Mouse (Mus musculus) embryo, embryonic 10 days (tissue): Measurements from ENCODE around the gene Slx1b.
"Not testable (repeated sequence)": the region's sequence is repeated elsewhere in the genome, so short reads cannot be mapped to it uniquely, and the experiment has no call there.

Source experiments
- DNase-seq: peaks from one replicate; pipeline ENCODE4 v3.0.0-alpha.2; 2015; ENCODE audit warnings: low spot score

Gene Slx1b

DNA sequence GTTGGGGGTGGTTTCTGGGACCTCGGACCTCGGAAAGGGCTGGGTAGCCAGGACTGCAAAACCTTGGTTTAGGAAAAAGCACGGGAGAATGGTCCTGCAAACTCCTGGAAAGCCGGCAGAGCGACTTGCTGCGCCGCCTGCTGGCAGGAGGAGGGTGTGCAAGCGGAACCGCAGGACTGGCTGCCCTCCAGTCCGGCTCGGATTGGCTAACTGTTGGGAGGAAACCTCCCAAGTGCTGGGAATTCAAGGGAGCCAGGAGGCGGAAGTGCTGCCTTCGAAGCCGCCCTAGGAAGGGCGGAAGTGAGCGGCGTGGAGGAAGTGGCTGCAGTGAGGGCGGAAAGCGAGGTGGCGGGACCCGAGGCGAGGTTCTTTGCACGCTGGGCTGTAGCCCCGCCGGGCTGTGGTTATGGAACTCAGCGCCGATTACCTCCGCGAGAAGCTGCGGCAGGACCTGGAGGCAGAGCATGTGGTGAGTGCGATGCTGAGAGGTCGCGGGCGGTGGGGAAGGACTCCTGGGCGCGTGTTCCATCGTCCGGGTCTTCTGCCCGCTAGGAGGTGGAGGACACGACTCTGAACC lies at the start of gene Slx1b:
Gene Slx1b (minus strand): TSS at position 154 of the 577 bp plus-strand sequence.
- peak; percentile 98 for DNase-seq

DNA sequence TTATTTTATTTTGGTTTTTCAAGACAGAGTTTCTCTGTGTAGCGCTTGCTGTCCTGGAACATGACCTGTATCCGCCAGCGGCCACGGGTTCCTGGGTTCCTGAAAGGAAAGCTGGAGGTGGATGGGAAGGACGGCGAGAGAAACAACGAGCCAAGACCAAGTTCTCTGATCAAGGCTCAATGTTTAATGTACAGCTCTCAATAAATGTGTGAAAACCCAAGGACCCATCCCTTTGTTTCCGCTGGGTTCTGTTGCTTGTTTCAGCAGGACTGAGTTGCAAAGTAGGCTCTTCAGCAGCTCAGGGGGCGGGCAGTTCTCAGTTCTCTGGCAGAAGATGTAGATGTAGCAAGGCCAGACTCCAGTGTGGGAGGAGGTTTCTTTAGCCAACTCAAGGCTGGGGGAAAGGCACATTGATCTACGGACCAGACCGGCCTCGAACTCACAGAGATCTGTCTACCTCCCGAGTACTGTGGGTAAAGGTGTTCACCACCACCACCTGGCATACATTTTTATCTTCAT lies 46.4 kb upstream of the Slx1b start:
- DNase-seq, result no peak

DNA sequence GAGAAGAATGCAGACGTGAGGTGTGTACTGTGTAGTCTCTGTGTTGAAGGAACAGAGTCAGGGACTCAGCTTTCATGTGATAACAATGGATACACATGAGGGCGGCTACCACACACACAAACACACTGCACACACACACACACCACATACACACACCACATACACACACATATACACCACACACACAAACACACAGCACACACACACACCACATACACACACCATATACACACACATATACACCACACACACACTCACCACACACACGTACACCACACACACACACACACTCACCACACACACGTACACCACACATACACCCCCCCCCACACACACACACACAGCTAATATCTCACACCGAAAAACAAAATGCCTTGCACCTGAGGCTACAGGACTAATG lies 45.9 kb upstream of the Slx1b start:
- no peak for DNase-seq

DNA sequence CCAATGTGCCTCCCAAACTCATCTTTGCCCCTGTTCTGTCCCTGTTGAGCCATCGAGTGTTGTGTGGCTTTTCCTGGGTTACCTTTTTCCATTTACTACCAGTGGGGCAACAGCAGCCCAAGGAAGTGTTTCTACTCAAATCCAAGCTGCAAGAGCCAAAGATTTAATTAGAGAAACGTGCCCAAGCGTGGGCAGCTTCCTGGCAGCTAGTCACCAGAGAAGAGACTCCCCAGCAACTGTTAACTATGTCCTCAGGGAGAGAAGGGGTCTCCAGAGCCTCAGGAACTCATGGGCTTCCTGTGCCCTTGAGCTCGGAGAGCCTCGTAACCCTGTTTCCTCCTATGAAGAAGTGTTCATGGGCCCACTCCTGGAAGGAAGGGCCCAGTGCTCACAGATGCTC lies 45.4 kb upstream of the Slx1b start:
- DNase-seq, result no peak

DNA sequence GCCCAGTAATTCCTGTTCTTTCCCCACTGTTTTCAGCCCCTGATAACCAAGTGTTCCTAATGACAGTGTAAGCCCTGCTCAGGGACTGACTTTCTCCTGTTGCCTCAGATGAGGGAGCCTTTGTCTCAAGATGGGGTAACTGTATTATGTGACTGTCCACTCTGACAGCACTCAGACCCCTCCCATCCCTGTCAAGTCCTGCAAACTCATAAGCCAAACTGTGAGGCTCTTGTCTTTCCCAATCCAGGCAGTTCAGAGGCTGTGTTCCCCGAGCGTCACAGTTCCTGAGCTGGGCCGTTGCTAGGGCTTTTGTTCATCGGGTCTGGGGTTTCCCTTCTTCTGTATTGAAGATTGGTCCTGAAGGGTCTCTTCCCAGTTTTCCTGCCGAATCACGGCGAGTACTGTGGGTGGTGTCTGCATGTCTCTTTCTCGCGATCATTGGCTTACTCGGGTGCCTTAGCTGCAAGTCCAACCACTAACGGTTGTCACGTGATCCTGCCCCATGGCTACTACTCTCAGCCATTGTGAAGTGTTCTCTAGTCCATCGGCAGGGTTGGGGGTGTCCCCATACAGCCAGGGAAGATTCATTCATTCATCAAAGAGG lies 44.6 kb upstream of the Slx1b start:
- DNase-seq, result no peak

DNA sequence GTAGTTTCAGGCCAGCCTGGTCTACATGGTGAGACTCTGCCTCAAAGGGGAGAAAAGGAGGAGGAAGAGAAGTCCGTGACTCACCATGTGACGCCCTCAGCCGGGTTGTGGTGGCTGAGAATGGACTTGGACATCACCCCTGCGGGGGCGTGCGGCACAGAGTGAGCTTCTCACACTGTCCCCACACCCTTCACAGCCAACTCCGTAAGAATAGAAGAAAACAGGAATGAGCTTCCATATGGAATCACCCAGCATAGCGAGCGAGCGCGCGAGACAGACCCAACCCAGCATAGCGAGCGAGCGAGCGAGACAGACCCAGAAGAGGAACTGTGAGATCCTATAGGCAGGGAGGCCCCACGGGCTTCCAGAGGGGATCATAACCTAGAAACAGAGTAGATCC lies 44.0 kb upstream of the Slx1b start:
- DNase-seq, result no peak

DNA sequence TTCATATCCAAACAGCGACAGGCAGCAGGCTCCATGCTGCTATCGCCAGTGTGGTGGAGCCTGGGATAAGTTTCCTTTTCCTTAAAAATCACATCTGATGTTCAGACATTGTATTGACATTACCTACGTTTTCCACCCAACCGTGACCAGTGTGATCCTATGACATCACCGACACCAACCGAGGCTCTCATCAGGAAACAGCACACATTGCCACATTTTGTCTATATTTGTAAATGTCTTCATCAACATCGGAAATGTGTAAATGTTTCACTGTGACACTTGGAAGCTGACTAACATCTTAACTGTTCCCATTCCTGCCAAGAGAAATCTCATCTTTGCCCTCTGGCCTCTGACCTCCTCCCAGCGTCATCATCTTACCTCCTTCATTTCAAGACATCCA lies 40.5 kb upstream of the Slx1b start:
- DNase-seq, result no peak

DNA sequence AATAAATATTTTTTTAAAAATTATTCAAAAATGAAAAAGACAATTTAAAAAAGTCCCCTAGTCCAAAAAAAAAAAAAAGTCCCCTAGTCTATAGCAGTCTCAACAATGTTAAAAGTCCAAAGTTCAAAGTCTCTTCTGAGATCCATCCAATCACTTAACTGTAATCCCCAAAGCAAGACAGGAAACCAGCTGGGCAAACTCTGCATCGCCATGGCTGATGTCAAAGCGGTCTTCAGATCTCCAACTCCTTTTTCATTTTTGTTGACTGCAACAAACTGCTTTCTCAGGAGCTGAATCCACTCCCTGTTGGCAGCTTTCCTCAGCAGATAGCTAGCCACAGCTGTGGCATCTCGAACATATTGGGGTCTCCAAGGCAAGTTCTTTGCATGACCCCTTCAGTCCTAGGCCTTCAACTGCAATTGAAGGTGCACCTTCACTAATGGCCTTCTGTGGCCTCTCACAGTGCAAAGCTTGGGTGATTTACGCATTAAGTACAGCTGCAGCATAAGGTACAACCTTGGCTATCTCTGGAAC lies 34.7 kb upstream of the Slx1b start:
- not testable (repeated sequence) for DNase-seq

DNA sequence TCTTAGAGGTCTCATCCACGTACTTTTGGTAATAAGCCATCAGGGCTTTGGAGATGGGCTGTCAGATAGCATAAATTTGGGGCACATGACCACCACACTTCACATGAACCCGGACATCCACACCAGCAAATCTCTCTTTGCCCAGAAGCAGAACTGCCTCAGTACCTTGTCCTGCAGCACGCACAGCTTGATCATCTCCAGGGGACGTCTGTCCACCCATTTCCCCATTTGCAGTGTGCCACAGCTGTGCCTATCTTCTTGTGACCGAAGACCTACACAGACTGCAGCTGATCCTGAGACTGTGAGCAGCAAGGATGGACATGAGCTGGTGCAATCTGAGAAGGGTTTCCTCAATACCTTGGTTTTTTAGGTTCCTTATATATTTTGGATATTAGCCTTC lies 30.1 kb upstream of the Slx1b start:
- no peak for DNase-seq

DNA sequence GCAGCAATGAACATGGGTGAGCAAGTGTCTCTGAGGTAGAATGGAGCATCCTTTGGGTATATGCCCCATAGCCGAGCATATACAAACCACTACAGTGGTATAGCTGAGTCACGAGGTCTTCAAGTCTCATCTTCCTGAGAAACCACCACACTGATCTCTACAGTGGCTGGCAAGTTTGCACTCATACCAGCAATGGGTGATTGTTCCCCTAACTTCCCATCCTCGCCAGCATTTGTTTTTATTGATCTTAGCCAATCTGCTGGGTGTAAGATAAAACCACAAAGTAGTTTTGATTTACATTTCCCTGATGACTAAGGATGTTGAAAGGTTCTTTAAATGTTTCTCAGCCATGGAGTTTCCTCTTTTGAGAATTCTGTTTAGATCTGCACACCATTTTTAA lies 29.5 kb upstream of the Slx1b start:
- DNase-seq, result no peak

DNA sequence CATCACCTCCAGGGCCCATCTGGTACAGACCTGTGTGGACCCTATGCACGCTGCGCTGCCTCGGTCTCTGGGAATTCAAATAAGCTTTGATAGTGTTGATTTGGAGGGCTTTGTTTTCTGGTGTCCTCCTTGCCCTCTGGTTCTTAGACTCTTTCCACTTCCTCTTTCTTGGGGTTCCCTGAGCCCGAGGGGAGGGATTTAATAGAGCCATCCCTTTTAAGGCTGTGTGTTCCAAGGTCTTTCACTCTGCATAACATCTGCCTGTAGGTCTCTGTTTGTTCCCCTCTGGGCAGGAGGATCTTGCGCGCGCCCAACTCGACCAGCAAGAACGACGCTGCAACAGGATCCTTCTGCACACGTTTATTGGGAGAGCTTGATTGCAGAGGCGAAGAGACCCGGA lies 26.1 kb upstream of the Slx1b start:
- no peak for DNase-seq

DNA sequence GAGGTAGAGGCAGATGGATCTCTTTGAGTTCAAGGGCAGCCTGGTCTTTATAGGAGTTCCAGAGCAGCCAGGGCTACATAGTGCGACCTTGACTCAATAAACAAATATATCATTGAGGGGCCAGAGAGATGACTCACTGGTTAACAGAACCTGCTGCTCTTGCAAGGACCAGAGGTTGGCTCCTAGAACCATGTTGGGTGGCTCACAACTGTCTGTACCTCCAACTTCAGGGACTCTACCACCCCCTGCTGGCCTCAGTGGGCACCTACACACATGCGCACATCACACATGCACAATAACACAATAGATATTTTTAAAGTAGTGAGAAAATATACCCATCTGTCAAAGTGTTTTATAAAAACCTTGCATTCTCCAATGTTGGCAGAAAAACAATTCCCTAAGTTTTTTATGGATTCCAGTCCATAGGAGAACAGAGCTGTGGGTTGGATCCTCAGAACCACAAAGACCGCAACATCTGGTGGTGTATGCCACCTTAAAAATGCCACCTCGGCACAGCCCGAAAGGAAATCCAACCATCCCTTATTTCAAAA lies 23.3 kb upstream of the Slx1b start:
- DNase-seq, result no peak

DNA sequence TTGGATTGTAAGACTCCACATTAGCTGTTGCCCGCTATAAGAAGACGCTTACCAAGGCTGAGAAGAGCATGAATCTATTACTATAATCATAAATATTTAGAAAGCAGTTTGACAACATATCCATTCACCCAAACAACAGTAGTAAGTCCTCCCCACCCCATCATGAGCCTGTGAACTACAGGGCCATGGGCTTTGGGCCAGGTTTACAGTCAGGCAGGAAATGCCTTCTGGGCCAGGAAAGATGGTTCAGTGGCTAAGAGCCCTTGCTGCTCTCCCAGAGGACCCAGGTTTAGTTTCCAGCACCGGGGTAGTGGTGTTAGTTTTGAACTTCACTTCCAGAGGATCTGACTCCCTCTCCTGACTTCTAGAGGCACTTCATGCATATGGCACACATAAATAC lies 22.0 kb upstream of the Slx1b start:
- no peak for DNase-seq

DNA sequence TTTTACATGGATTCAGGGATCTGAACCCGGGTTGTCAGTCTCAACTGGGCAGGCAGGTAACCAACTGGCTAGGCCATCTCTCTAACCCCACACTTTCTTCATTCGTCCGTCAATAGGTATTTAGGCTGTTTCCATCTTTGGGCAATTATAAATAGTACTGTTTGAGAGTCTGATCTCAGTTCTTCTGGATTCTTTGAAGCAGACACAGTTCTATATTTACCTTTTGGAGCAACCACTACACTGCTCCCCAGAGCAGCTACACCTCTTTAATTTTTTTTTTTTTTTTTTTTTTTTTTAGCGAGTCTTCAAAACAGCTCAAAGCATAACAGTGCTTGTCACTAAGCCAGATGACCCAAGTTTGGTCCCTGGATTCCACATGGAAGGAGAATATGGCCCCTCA lies 20.1 kb upstream of the Slx1b start:
- no peak for DNase-seq

DNA sequence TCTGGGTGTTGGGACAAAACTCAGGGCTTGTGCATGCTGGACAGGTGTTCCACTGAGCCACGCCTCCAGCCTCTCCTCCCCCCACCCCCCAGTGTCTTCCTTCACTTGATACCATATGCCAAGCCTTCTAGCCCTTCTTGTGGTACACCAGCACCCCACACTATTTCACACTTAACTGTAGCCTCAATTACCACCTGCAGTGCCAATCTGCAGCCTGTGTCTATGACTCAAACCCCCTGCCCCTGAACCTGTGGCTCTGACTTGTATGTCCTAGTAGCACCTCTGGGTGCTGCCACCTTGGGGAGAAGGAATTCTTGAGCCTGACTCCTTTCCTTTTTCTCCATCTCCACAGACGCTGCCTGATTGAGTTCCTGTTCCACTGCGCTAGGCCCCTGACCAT lies 16.3 kb upstream of the Slx1b start:
- no peak for DNase-seq

DNA sequence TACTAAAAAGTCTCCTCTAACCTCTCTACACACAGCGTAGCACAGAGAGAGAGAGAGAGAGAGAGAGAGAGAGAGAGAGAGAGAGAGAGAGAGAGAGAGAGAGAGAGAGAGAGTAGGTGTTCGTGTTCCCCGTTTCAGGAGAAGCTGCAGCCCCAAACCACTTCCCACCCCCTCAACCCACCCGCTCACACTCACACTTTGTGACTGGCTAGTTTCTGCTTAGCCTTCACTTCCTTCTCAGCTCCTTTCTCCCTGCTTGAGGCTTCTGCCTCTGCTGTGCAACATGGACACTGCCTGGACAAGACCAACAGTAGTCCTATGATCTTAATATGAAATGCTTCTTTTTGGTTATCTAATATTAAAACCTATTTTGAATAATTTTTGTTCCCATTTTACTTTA lies 14.7 kb upstream of the Slx1b start:
- no peak for DNase-seq

DNA sequence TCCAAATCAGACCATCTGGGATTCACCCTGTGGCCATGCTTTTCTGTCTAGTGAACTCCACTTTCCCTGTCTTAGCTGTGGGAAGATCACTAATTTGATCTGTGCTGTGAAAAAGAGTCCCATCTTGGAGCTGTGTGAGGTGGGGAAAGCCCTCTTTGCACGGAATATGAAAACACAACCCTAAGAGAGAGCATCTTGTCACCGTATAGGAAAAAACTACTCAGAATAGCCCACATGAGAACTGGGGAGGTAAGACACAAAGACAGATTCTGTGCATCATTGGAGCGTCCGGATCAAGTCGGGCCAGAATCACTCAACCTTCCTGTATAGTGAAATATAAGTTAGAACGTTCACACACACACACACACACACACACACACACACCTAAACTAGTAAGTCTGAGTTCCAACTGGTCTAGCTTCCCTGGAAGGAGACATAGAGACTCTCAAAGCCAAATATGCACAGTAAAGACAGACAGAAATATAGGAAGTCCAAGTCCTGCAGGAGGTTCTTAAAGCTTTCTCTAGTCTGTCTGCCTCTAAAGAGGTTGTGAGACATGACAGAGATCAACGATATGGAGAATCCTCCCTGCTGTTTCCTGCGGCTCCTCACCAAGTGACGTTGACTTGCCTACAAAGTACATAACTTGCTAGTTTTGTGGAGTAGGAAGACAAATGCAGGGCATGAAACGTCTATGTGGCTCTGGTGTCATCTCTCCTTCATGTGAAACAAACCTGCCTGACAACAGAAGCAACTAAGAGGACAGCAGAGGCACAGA lies 12.8 kb upstream of the Slx1b start:
- DNase-seq, result no peak

DNA sequence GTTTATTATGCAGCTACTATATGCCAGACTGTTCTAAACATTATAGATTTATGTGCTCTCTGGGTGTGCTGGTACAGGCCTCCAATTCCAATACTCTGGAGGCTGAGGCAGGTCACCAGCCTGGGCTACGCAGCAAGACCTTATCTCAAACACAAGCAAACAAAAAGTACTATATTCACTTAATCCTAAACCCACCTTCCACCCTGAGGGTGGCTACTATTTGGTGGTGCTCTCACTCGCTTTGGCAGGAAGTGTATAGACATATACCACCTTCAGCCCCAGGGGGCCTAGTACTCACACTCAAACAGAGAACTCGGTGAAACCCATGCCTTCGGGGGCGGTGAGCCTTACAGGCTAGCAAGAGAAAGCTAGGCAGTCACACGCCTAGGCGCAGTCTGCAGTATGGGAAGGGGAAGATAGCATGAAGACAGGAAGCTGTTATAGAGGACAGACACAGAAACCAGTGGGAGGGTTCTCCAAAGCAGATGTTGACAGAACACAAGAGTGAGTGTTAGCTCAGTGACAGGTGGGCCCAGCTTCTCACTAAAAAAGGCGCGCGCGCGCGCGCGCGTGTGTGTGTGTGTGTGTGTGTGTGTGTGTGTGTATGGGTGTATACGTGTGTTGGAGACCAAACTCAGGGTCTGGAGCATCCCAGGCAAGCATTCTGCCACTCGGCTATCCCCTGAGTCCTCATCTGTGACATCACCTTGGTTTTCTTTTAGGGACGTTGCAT lies 12.0 kb upstream of the Slx1b start, which contains the start of gene Coro1a:
Gene Coro1a (minus strand): TSS at position 346 of the 733 bp plus-strand sequence.
- DNase-seq, result no peak

DNA sequence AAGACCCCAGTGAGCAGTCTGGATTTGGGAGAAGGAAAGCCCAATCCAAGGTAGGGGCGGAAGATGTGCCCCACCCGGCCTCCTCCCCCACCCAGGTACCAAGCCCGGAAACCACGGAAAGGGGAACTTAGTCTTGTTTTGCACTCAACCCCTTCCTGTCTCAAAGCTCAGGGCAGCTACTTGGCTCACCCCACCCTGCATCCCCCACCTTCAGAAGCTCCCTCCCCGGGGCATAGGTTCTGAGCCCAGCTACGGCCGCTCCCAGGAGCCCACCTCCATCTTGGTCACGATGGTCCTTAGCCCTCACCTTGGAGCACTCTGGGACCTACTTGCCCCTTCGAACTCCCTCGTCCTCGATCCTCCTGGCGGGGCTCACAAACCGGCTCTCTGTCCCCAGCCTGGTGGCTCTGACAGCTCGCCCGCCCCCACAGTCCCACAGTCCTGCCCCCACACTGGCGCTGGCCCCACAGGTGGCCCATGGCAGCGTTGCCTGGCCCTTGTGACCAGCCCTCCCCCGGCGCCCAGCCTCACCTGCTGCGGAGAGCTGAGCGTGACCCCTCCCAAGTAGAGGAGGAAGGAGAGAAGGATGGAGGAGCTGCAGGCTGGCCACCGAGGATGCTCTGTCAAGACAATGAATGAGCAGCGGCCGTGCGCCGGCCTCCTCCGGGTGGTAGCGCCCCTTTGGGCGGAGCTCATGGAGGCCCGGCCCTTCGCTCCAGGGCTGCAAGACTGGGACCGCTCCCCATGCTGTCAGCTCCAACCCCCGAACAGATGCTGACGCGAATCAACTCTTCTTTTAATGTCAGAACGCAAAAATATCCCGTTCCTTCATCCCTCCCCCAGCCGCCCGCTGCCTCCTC lies 8.8 kb upstream of the Slx1b start:
- peak; percentile 78 for DNase-seq

DNA sequence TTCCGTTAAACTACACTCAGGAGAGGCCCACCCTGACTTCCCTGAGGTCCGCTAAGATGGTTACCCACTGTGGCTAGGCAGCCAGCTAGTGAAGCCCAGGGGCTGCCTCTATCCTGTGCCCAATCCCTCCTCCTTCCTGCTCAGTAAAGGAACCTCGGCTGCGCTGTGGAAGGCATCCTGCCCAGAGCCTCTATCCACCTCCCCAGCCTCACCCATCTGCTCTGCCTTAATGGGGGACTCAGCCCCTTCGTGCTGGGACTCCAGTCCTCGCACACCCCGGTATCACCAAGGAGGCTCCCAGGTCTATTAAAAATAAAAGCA lies 8.1 kb upstream of the Slx1b start:
- no peak for DNase-seq
